Mouse (Mus musculus): Measurements from ENCODE around the gene Tmem199.

DNA sequence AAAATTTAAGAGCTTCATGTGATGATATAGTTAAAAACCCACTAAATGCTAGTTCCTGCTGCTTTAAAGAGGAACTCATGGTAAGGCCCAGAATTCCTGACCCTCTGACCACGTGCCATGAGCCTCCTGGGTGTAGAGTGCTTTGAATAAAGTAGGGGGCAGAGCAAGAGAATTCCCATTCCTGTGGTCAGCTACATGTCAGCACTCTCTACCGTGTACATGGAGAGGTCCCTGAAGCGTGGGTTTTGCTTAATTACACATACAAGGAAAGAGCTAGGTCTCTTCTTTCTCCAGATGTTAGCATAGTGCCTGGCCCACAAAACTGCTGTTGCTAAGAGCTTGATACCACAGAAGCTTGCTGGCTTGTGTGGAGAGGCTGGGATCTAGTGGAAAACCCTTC lies 6.5 kb downstream of the Tmem199 start:
- TF ChIP-seq CTCF (IDR thresholded peaks at IDR 0.05; ENCODE audit: insufficient read depth, low read depth, low read length) (no peak), POLR2A (IDR thresholded peaks at IDR 0.05; ENCODE audit: insufficient read depth, low read depth, low read length) (no peak)
